Mouse (Mus musculus) lung, embryonic 14.5 days (tissue): ENCODE data around the gene Kbtbd8. TPM values are rescaled to one million over a fixed set of nuclear protein-coding genes. Genes with fewer than 3 reads are reported as not detected.

ENCODE experiments used
- ATAC-seq: fragments of 200-750 bp; cut with Nextera tagmentation; 2 replicates; pipeline ENCODE4 v1.8.0; 2017; ENCODE audit warnings: mild to moderate bottlenecking, moderate TSS enrichment, moderate library complexity; ENCODE audit not compliant: insufficient read depth
- DNase-seq: peaks from one replicate; pipeline ENCODE4 v3.0.0-alpha.2; 2015
- H3K27ac ChIP-seq: fragments of 300-500 bp; sonication (generic); 2 replicates; pipeline ENCODE4 v1.5.1; 2014; ENCODE audit warnings: low read depth, mild to moderate bottlenecking, moderate library complexity
- H3K27me3 ChIP-seq: fragments of 300-500 bp; sonication (generic); 2 replicates; pipeline ENCODE4 v1.6.1; 2014; ENCODE audit warnings: low read length, control low read depth; ENCODE audit not compliant: insufficient read depth
- H3K36me3 ChIP-seq: fragments of 300-500 bp; sonication (generic); 2 replicates; pipeline ENCODE4 v1.6.1; 2014; ENCODE audit warnings: control low read depth; ENCODE audit not compliant: insufficient read depth
- H3K4me1 ChIP-seq: fragments of 300-500 bp; sonication (generic); 2 replicates; pipeline ENCODE4 v1.6.1; 2014; ENCODE audit warnings: antibody characterized with exemption, control low read depth; ENCODE audit not compliant: insufficient read depth
- H3K4me2 ChIP-seq: fragments of 300-500 bp; sonication (generic); 2 replicates; pipeline ENCODE4 v1.6.1; 2014; ENCODE audit warnings: mild to moderate bottlenecking
- H3K4me3 ChIP-seq: fragments of 300-500 bp; sonication (generic); 2 replicates; pipeline ENCODE4 v1.5.1; 2014; ENCODE audit warnings: low read depth, low read length
- H3K9ac ChIP-seq: fragments of 300-500 bp; sonication (generic); 2 replicates; pipeline ENCODE4 v1.6.1; 2014
- H3K9me3 ChIP-seq: fragments of 300-500 bp; sonication (generic); 2 replicates; pipeline ENCODE4 v1.6.1; 2016; ENCODE audit warnings: low read depth, low read length, control low read depth
- CTCF ChIP-seq: IDR thresholded peaks from 2 replicates; pipeline ENCODE4 v1.5.1; 2016; ENCODE audit warnings: antibody characterized with exemption, low read depth
- WGBS: fragments of 180-500 bp; shearing (Covaris S2); extraction: QIAGEN DNeasy Blood & Tissue Kit; methylation state at CpG from one replicate; pipeline ENCODE4 v1.1.7; 2014; 5-methylcytosine and 5-hydroxymethylcytosine counted together
- polyA plus RNA-seq: library from polyadenylated mRNA; unstranded; fragments of >200 nt; fragmentation: Nextera tagmentation; extraction: Ambion mirVana; gene quantifications from 2 replicates; pipeline ENCODE4 v1.2.1, GENCODE M21; 2014

Kbtbd8 gene
- polyA plus RNA-seq, 1 experiment from 2014 or later, result 2.3 TPM

DNA sequence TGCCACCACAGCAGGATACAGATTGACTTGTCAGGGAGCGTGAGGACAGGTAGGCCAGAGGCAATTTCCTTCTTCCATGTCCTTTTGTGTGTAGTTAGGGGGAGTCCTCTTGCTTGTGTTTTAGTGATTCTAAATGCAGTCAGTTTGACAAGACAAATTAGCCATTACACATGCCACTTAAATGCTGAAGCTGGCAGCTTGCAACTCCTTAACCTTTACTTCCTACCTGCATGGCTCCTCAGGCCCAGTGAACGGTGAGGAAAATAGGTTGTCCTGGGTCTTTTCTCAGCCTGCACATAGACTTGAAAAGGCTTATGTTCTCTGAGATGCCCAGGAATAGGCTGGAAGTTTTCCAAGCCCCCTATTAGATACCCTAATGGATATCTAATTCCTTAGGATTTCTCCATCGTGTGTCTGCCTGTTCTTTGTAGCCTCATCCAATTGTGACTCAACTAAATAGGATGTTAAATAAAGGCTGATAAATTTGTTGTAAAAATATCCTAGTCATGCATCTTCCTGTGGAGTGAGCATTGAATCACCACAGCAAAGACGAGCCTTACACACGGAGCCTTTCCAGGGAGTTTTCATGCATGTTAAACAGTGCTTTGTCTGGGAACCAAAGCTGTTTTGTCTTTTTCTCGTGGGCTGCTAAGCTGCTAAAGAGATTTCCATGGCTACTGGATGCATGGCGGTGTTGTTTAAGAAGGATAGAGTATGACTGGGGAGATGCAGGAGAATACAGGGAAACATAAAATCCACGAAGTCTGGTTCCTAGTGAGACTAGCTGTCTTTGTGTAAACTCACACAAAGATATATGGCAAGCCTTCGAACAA, 57.5 kb downstream of the Kbtbd8 start:
- H3K4me2 ChIP-seq, result no peak overlapping the region
- WGBS, result 74% methylated on average over 9 of the region's 9 CpGs
- ATAC-seq, result no peak
- no peaks in the 10 kb centered on the region for H3K4me1 ChIP-seq
- H3K9me3 ChIP-seq, result no peaks in the 10 kb centered on the region
- H3K4me3 ChIP-seq, result no peak overlapping the region
- DNase-seq, result no peak
- no peak for TF ChIP-seq CTCF
- H3K9ac ChIP-seq, result no peak overlapping the region
- H3K27ac ChIP-seq, result no peak overlapping the region
- H3K36me3 ChIP-seq, result no peaks in the 10 kb centered on the region
- H3K27me3 ChIP-seq, result no peaks in the 10 kb centered on the region

Other genes with a start within 250 kb of the Kbtbd8 start
- not detected in 2 replicates for gene Gm10234, start 204.9 kb downstream of the Kbtbd8 start, polyA plus RNA-seq